Mouse (Mus musculus) layer of hippocampus, adult 9-11 months (tissue): ENCODE data around the gene Tmie.
"Not testable (repeated sequence)": the region's sequence is repeated elsewhere in the genome, so short reads cannot be mapped to it uniquely, and the experiment has no call there.

Experiments
- DNase-seq: peaks from one replicate; pipeline ENCODE4 v3.0.0; 2022

Tmie gene

GRCm38 (mm10) chr9:110834411-110834810, 45.5 kb downstream of the Tmie start, which contains the start of gene Prss45:
TSS of gene Prss45 (plus strand) at chr9:110834588.
- DNase-seq = no peak

- no peak for DNase-seq
These were observed 46.9 kb downstream of the Tmie start for GRCm38 (mm10) chr9:110833021-110833420.

GRCm38 (mm10) chr9:110826390-110826789, 53.5 kb downstream of the Tmie start, which contains the start of gene Prss43:
TSS of gene Prss43 (plus strand) at chr9:110826690.
- DNase-seq = no peak

GRCm38 (mm10) chr9:110825832-110826231, 54.1 kb downstream of the Tmie start:
- no peak for DNase-seq

GRCm38 (mm10) chr9:110825426-110825825, 54.5 kb downstream of the Tmie start:
- DNase-seq = no peak

GRCm38 (mm10) chr9:110821436-110821835, 58.5 kb downstream of the Tmie start:
- no peak for DNase-seq

- DNase-seq = not testable (repeated sequence)
These were observed 59.4 kb downstream of the Tmie start for GRCm38 (mm10) chr9:110820546-110820945.
